Mouse (Mus musculus): ENCODE measurements around the gene Smurf1.

DNA sequence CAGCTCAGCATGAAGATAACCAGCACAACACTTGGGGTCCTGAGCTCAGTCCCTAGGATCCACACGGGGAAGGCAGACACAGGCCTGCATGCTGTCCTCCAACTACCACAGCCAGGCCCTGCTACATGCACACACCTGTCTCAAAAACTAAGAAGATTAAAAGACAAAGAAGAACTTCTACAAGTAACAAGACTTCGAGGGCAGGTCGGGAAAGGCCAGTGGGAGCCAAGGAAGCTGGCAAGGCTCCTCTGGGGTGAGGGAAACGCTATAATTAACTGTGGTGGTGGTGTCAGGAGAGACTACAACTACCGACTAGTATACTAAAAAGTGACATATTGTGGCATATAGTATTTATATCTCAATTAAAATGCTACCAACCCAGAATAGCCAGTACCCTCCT, 49.8 kb downstream of the Smurf1 start:
- TF ChIP-seq CTCF (conservative IDR thresholded peaks at IDR 0.05; ENCODE audit: low read length) (no peak), POU5F1 (IDR thresholded peaks at IDR 0.05; ENCODE audit: borderline replicate concordance, low read length) (no peak)
